Mouse (Mus musculus): ENCODE results near the gene Zfp507. TPM values are rescaled to one million over a fixed set of nuclear protein-coding genes. Genes with fewer than 3 reads are reported as not detected.
A peak's percentile ranks its signal among the peaks of the same experiment; 100 is the strongest.

Gene Zfp507
- polyA plus RNA-seq, 1 experiment, result 7.0 TPM

DNA sequence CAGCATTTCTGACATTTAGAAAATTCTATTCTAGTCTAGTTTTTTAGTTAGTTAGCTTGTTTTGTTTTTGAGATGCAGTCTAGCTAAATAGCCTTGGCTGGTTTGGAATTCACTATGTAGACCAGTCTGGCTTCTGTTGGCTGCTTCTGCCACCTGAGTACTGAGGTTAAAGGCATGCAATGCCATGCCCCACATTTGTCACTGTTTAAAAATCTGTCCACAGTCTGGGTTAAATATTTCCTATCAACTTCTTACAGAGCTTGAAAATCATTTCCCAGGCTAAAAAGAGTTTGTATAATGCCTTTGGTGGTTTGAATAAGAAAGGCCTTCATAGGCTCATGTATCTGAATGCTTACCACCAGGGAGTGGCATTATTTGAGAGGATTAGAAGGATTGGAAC, 63.9 kb downstream of the Zfp507 start:
- Histone ChIP-seq H3K27me3 (ENCODE audit: control insufficient read depth, insufficient read depth, insufficient read length) (no peaks in the 10 kb centered on the region), H3K36me3 (ENCODE audit: control insufficient read depth, insufficient read depth) (no peaks in the 10 kb centered on the region), H3K4me2 (ENCODE audit: low read depth) (no peak overlapping the region), H3K79me2 (ENCODE audit: control insufficient read depth, insufficient read depth) (no peaks in the 10 kb centered on the region), H3K4me3 (no peak overlapping the region), H3ac (ENCODE audit: control insufficient read depth, insufficient read length) (no peak overlapping the region)
- TF ChIP-seq USF1 (IDR thresholded peaks at IDR 0.05; ENCODE audit: low read depth) (no peak), MAX (IDR thresholded peaks at IDR 0.05; ENCODE audit: low read depth) (no peak), POLR2AphosphoS2 (IDR thresholded peaks at IDR 0.05; ENCODE audit: insufficient read length, low read depth) (no peak), REST (IDR thresholded peaks at IDR 0.05; ENCODE audit: insufficient read depth, insufficient read length) (no peak), CEBPB (IDR thresholded peaks at IDR 0.05; ENCODE audit: insufficient read depth, poor library complexity, severe bottlenecking) (no peak), SRF (IDR thresholded peaks at IDR 0.05; ENCODE audit: control insufficient read depth, insufficient read length, low read depth) (no peak), TCF12 (IDR thresholded peaks at IDR 0.05; ENCODE audit: insufficient read depth, poor library complexity, severe bottlenecking) (no peak)

DNA sequence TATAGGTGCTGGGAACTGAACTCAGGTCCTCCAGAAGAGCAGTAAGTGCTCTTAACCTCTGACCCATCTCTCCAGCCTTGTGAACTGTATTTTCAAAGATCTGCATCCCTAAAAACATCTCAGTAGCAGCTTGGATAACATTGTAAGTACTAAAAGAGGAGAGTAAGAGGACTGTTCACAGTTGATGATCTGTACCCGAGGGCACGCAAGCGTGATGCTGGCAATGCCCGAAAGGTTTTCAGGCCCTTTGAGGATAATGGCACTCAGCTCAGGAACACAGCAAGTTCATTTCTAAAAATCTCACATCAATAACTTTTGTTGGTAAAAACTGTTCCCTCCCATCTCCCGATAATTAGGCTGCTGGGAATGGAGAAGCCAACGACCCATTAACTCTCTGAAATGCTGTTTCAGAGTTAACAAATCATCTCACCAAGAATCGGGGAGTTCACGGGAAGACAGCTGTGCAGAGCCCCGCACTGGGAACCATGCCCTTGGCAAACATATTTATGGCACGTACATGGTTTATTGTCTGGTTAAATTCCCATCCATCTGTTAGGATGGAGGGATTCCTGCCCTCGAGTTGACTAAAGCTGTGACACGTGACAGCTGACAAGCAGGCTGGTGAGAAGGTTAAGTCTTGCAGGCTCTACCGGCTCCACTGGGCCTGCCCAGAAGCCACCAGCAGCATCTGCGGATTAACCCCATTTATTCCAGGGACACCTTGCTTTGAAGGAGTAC, 69.3 kb downstream of the Zfp507 start:
- no peak overlapping the region for H3ac ChIP-seq (ENCODE audit: control insufficient read depth, insufficient read length)

DNA sequence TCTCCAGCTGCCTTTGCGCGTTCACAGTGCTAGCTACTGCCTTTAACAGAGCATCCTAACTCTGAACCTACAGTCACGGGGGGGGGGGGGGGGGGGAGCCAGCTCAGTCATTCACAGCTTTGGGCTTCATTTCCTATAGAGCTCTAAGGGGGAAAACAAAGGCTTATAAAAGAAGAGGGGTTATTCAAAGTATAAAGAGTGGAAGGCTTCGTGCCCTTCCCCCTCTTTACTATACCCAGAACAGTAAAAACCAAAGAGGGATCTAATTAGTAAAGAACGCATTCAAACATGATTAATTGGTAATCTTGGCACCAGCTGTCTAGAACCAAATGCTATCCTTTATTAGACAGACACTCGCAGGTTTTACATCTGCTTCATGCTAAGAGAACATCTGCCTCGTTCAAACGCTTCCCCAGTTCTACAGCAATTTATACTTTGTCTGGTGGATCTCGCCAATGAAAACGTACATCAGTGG, 70.2 kb downstream of the Zfp507 start:
- TF ChIP-seq E2F4 (IDR thresholded peaks at IDR 0.05; ENCODE audit: insufficient read depth), result no peak
- no peak for TF ChIP-seq CEBPB (IDR thresholded peaks at IDR 0.05; ENCODE audit: insufficient read depth, poor library complexity, severe bottlenecking)
- TF ChIP-seq REST (IDR thresholded peaks at IDR 0.05; ENCODE audit: insufficient read depth, insufficient read length), result no peak
- TF ChIP-seq SRF (IDR thresholded peaks at IDR 0.05; ENCODE audit: control insufficient read depth, insufficient read length, low read depth), result no peak
- TF ChIP-seq MYOG (IDR thresholded peaks at IDR 0.05; ENCODE audit: control insufficient read depth in 1 of 3, insufficient read depth in 1 of 3, insufficient read length in 2 of 3, low read depth in 2 of 3), result no peak
- no peak for TF ChIP-seq TCF3 (IDR thresholded peaks at IDR 0.05; ENCODE audit: insufficient read length, low read depth)
- no peak for TF ChIP-seq USF1 (IDR thresholded peaks at IDR 0.05; ENCODE audit: low read depth)
- TF ChIP-seq MYOD1 (IDR thresholded peaks at IDR 0.05; ENCODE audit: control insufficient read depth in 1 of 3, insufficient read length in 2 of 3, low read depth in 2 of 3), result no peak
- TF ChIP-seq MAX (IDR thresholded peaks at IDR 0.05; ENCODE audit: low read depth), result no peak
- TF ChIP-seq POLR2A (IDR thresholded peaks at IDR 0.05; ENCODE audit: insufficient read length, low read depth), result no peak
- no peak for TF ChIP-seq POLR2AphosphoS2 (IDR thresholded peaks at IDR 0.05; ENCODE audit: insufficient read length, low read depth)
- no peak for TF ChIP-seq TCF12 (IDR thresholded peaks at IDR 0.05; ENCODE audit: insufficient read depth, poor library complexity, severe bottlenecking)
- Histone ChIP-seq H3K79me2 (ENCODE audit: control insufficient read depth, insufficient read depth) (no peaks in the 10 kb centered on the region), H3ac (ENCODE audit: control insufficient read depth, insufficient read length) (no peak overlapping the region), H3K4me2 (ENCODE audit: low read depth) (no peak overlapping the region), H3K4me3 (no peak overlapping the region), H3K36me3 (ENCODE audit: control insufficient read depth, insufficient read depth) (no peaks in the 10 kb centered on the region), H3K27me3 (ENCODE audit: control insufficient read depth, insufficient read depth, insufficient read length) (no peaks in the 10 kb centered on the region)

More for the DNA sequence above, 69.3 kb downstream of the Zfp507 start:
- no peaks in the 10 kb centered on the region for H3K27me3 ChIP-seq (ENCODE audit: control insufficient read depth, insufficient read depth, insufficient read length)
- no peak for TF ChIP-seq POLR2AphosphoS2 (IDR thresholded peaks at IDR 0.05; ENCODE audit: insufficient read length, low read depth)
- TF ChIP-seq MYOD1 (IDR thresholded peaks at IDR 0.05; ENCODE audit: control insufficient read depth in 1 of 3, insufficient read length in 2 of 3, low read depth in 2 of 3), result peak in 1 of 3 experiments; percentile 1
- no peak for TF ChIP-seq TCF3 (IDR thresholded peaks at IDR 0.05; ENCODE audit: insufficient read length, low read depth)
- no peak for TF ChIP-seq TCF12 (IDR thresholded peaks at IDR 0.05; ENCODE audit: insufficient read depth, poor library complexity, severe bottlenecking)
- no peak for TF ChIP-seq USF1 (IDR thresholded peaks at IDR 0.05; ENCODE audit: low read depth)
- TF ChIP-seq SRF (IDR thresholded peaks at IDR 0.05; ENCODE audit: control insufficient read depth, insufficient read length, low read depth), result no peak
- no peak overlapping the region for H3K4me2 ChIP-seq (ENCODE audit: low read depth)
- H3K4me3 ChIP-seq, result no peak overlapping the region
- no peaks in the 10 kb centered on the region for H3K79me2 ChIP-seq (ENCODE audit: control insufficient read depth, insufficient read depth)
- no peaks in the 10 kb centered on the region for H3K36me3 ChIP-seq (ENCODE audit: control insufficient read depth, insufficient read depth)

DNA sequence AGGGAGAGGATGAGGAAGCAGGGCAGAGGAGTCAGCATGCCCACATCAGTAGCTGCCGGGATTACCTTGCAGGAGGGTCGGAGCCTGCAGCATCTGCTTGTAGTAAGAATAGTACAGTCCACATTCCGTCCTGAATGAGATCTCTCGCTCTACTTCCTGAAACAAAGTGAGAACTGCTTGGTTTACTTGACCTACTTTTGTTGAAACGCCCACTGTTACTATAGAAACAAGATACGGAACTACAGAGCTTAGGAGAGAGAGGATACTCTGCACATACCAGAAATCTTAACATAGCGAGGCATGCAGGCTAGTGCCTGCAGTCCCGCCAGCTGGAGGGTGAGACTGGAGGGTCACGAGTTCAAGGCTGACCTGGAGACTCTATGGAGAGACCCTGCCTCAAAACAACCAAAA, 73.2 kb downstream of the Zfp507 start:
- Histone ChIP-seq H3K36me3 (ENCODE audit: control insufficient read depth, insufficient read depth) (no peaks in the 10 kb centered on the region), H3K27me3 (ENCODE audit: control insufficient read depth, insufficient read depth, insufficient read length) (no peaks in the 10 kb centered on the region), H3K79me2 (ENCODE audit: control insufficient read depth, insufficient read depth) (no peaks in the 10 kb centered on the region), H3ac (ENCODE audit: control insufficient read depth, insufficient read length) (no peak overlapping the region), H3K4me3 (no peak overlapping the region), H3K4me2 (ENCODE audit: low read depth) (no peak overlapping the region)
- TF ChIP-seq POLR2AphosphoS2 (IDR thresholded peaks at IDR 0.05; ENCODE audit: insufficient read length, low read depth) (no peak), TCF3 (IDR thresholded peaks at IDR 0.05; ENCODE audit: insufficient read length, low read depth) (no peak), MYOD1 (IDR thresholded peaks at IDR 0.05; ENCODE audit: control insufficient read depth in 1 of 3, insufficient read length in 2 of 3, low read depth in 2 of 3) (no peak), TCF12 (IDR thresholded peaks at IDR 0.05; ENCODE audit: insufficient read depth, poor library complexity, severe bottlenecking) (no peak), CEBPB (IDR thresholded peaks at IDR 0.05; ENCODE audit: insufficient read depth, poor library complexity, severe bottlenecking) (no peak), MAX (IDR thresholded peaks at IDR 0.05; ENCODE audit: low read depth) (no peak), MYOG (IDR thresholded peaks at IDR 0.05; ENCODE audit: control insufficient read depth in 1 of 3, insufficient read depth in 1 of 3, insufficient read length in 2 of 3, low read depth in 2 of 3) (no peak), SRF (IDR thresholded peaks at IDR 0.05; ENCODE audit: control insufficient read depth, insufficient read length, low read depth) (no peak), REST (IDR thresholded peaks at IDR 0.05; ENCODE audit: insufficient read depth, insufficient read length) (no peak), USF1 (IDR thresholded peaks at IDR 0.05; ENCODE audit: low read depth) (no peak), E2F4 (IDR thresholded peaks at IDR 0.05; ENCODE audit: insufficient read depth) (no peak), POLR2A (IDR thresholded peaks at IDR 0.05; ENCODE audit: insufficient read length, low read depth) (no peak)

Measured in myocyte (in vitro differentiated cells).